Mouse (Mus musculus) ES-E14 (cell line): ENCODE results near the gene Catsper4.

Experiments used
- CHD2 ChIP-seq: IDR thresholded peaks from 2 replicates; pipeline ENCODE4 v1.6.1; 2014; ENCODE audit warnings: mild to moderate bottlenecking, low read depth, low read length, inconsistent platforms
- HCFC1 ChIP-seq: IDR thresholded peaks from 2 replicates; pipeline ENCODE4 v1.6.1; 2012; ENCODE audit warnings: low read length, inconsistent platforms, borderline replicate concordance; ENCODE audit not compliant: insufficient read depth
- MAFK ChIP-seq: IDR thresholded peaks from 2 replicates; pipeline ENCODE4 v1.6.1; 2014; ENCODE audit warnings: mild to moderate bottlenecking, low read depth, low read length, inconsistent platforms; ENCODE audit not compliant: insufficient read depth
- ZC3H11A ChIP-seq: IDR thresholded peaks from 2 replicates; pipeline ENCODE4 v1.6.1; 2012; ENCODE audit warnings: low read depth, mild to moderate bottlenecking, inconsistent platforms, low read length, borderline replicate concordance
- ZNF384 ChIP-seq: IDR thresholded peaks from 2 replicates; pipeline ENCODE4 v1.6.1; 2012; ENCODE audit warnings: low read depth, low read length, inconsistent platforms

- TF ChIP-seq MAFK (no peak), ZC3H11A (no peak), ZNF384 (no peak), HCFC1 (no peak), CHD2 (no peak)
Measured at GRCm38 (mm10) chr4:134246256-134246655, 19.1 kb upstream of the Catsper4 start.
